Mouse (Mus musculus) spleen, adult 2 months (tissue): ENCODE data around the gene Snx20.

Experiments used
- CTCF ChIP-seq: fragments of 200-500 bp; IDR thresholded peaks from 2 replicates; pipeline ENCODE4 v1.5.1; 2011; ENCODE audit warnings: mild to moderate bottlenecking, inconsistent platforms; ENCODE audit not compliant: insufficient read depth, insufficient read length, insufficient replicate concordance; ENCODE audit errors: extremely low read depth
- POLR2A ChIP-seq: fragments of 200-500 bp; IDR thresholded peaks from 2 replicates; pipeline ENCODE4 v1.6.1; 2011; ENCODE audit warnings: low read depth, low read length, inconsistent platforms

GRCm38 (mm10) chr8:88671575-88671974 is 35.6 kb upstream of the Snx20 start:
- TF ChIP-seq CTCF = no peak
- TF ChIP-seq POLR2A = no peak
